Mouse (Mus musculus): ENCODE results near the gene Tm2d3. TPM values are rescaled to one million over a fixed set of nuclear protein-coding genes. Genes with fewer than 3 reads are reported as not detected.
A peak's percentile ranks its signal among the peaks of the same experiment; 100 is the strongest.

The Tm2d3 gene
- total and polyA plus RNA-seq, 2 experiments from 2014 or later, result 69.0 to 110 TPM

DNA sequence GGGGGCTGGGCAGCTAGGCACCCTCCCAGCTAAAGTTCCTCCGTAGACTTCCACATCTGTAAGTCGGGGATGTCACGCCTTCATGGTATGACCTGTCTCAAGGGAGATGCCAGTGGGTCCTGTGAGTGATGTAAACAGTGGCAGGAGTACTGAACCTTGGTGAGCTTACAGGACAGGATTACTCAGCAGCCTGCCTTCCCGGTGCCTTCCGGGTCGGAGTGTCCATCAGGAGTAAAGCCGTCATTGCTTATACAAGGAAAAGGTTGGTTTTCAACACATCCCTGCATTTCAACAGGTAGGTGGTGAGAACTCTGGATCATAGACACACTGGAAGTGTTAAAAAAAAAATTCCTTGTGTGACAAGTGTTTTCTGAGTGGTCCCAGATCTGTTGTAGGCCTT lies 11.1 kb downstream of the Tm2d3 start:
- H3K9ac ChIP-seq (replicated peaks; ENCODE audit: low read length), result no peak overlapping the region
- DNase-seq (ENCODE audit: low spot score) (no peak), ATAC-seq (no peak)
- H3K4me1 ChIP-seq (ENCODE audit: insufficient read depth, low read length), result 0 out of 2 replicates have a peak, but pooled peaks cover 4% of the 10 kb centered on the region
- H3K27ac ChIP-seq, result no peak overlapping the region
- H3K4me2 ChIP-seq (ENCODE audit: low read depth, low read length), result no peak overlapping the region
- H3K27me3 ChIP-seq (ENCODE audit: insufficient read depth, low read length), result no peaks in the 10 kb centered on the region
- H3K36me3 ChIP-seq (ENCODE audit: insufficient read depth, low read length), result peaks cover 47% of the 10 kb centered on the region
- H3K4me3 ChIP-seq (ENCODE audit: low read length), result no peak overlapping the region
- no peaks in the 10 kb centered on the region for H3K9me3 ChIP-seq (ENCODE audit: low read length)
- no peak for TF ChIP-seq CTCF (IDR thresholded peaks at IDR 0.05; ENCODE audit: low read depth)
- 90% methylated on average over 7 of the region's 7 CpGs for WGBS

GRCm38 (mm10) chr7:65704818-65705242 lies 13.9 kb downstream of the Tm2d3 start:
- H3K4me2 ChIP-seq (ENCODE audit: low read depth, low read length), result peak overlapping the region; percentile 46
- H3K27me3 ChIP-seq (ENCODE audit: insufficient read depth, low read length), result no peaks in the 10 kb centered on the region
- peak; percentile 100 for TF ChIP-seq CTCF (IDR thresholded peaks at IDR 0.05; ENCODE audit: low read depth)
- no peaks in the 10 kb centered on the region for H3K9me3 ChIP-seq (ENCODE audit: low read length)
- H3K27ac ChIP-seq, result no peak overlapping the region
- 14% methylated on average over 10 of the region's 10 CpGs for WGBS
- peaks cover 22% of the 10 kb centered on the region for H3K36me3 ChIP-seq (ENCODE audit: insufficient read depth, low read length)
- ATAC-seq (peak; percentile 68; the same call in 1 of the 2 replicates), DNase-seq (ENCODE audit: low spot score) (peak; percentile 92)
- H3K4me1 ChIP-seq (ENCODE audit: insufficient read depth, low read length), result 0 out of 2 replicates have a peak, but pooled peaks cover 4% of the 10 kb centered on the region
- H3K9ac ChIP-seq (replicated peaks; ENCODE audit: low read length), result no peak overlapping the region
- H3K4me3 ChIP-seq (ENCODE audit: low read length), result 0 out of 2 replicates have a peak overlapping the region, but pooled peaks have one; percentile 13

DNA sequence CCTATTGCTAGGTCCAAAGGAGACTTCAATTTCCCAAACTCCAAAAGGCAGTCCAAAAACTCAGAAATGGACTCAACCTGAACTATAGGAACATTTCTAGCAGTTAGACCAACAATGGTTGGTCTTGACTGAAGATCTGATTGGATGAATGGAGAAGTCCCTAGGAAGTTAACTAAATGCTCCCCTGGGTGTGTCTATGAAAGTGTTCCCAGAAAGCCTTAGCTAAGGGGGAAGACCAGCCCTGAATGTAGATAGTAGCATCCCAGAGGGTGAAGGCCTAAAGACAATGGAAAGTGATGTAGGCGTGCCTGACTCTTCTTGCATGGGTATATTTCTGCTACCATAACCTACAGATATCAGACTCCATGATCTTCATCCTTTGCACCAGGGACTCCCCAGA lies 17.5 kb downstream of the Tm2d3 start:
- Histone ChIP-seq H3K9ac (replicated peaks; ENCODE audit: low read length) (no peak overlapping the region), H3K9me3 (ENCODE audit: low read length) (no peaks in the 10 kb centered on the region), H3K4me2 (ENCODE audit: low read depth, low read length) (no peak overlapping the region), H3K27me3 (ENCODE audit: insufficient read depth, low read length) (no peaks in the 10 kb centered on the region), H3K36me3 (ENCODE audit: insufficient read depth, low read length) (no peaks in the 10 kb centered on the region), H3K27ac (no peak overlapping the region), H3K4me1 (ENCODE audit: insufficient read depth, low read length) (0 out of 2 replicates have a peak, but pooled peaks cover 4% of the 10 kb centered on the region), H3K4me3 (ENCODE audit: low read length) (no peak overlapping the region)
- DNase-seq (ENCODE audit: low spot score), result no peak
- WGBS, result 100% methylated on average over 1 of the region's 1 CpGs
- TF ChIP-seq CTCF (IDR thresholded peaks at IDR 0.05; ENCODE audit: low read depth), result no peak
- no peak for ATAC-seq

DNA sequence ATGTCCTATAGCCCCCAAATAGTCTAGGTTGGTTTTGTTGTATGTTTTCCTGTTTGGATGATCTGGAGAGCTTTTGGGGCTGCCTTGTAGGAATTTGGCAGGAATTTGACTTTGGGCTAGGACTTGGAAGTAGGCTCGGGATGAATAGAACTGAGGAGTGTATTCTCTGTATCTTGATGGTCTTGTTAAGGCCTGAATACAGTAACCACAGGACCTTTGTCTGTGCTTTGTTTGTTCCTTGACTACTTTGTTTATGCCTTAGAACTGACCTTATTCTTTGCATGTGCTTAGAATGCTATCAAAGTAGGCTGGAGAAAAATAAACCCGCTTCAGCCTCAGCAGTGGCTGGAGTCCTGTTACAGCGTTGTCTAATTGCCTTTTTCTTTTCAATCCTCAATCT lies 19.3 kb downstream of the Tm2d3 start:
- Histone ChIP-seq H3K36me3 (ENCODE audit: insufficient read depth, low read length) (no peaks in the 10 kb centered on the region), H3K9ac (replicated peaks; ENCODE audit: low read length) (no peak overlapping the region), H3K9me3 (ENCODE audit: low read length) (no peaks in the 10 kb centered on the region), H3K4me1 (ENCODE audit: insufficient read depth, low read length) (no peaks in the 10 kb centered on the region), H3K4me3 (ENCODE audit: low read length) (no peak overlapping the region), H3K27me3 (ENCODE audit: insufficient read depth, low read length) (no peaks in the 10 kb centered on the region), H3K27ac (no peak overlapping the region), H3K4me2 (ENCODE audit: low read depth, low read length) (no peak overlapping the region)
- ATAC-seq (no peak), DNase-seq (ENCODE audit: low spot score) (no peak)
- TF ChIP-seq CTCF (IDR thresholded peaks at IDR 0.05; ENCODE audit: low read depth), result no peak
- 71% methylated on average over 3 of the region's 3 CpGs for WGBS

DNA sequence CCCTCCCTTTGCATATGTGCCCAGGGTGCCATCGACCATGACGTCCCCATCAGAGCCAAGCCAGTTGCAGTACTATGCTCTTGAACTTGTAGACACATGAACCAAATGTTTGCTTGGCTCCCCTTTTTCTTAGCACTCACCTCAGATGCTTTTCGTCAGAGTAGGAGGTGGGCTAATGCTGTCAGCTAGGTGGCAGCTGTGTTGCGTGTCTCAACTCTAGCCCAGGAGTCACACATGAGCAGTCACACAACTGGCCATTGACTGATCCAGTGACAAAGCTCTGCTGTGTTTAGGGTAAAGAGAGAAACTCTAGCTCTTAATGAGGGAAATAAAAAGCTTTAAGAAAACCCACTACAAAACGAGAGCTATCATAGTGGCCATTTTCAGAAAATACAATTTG lies 22.8 kb downstream of the Tm2d3 start:
- Histone ChIP-seq H3K4me1 (ENCODE audit: insufficient read depth, low read length) (no peaks in the 10 kb centered on the region), H3K4me3 (ENCODE audit: low read length) (no peak overlapping the region), H3K27me3 (ENCODE audit: insufficient read depth, low read length) (no peaks in the 10 kb centered on the region), H3K36me3 (ENCODE audit: insufficient read depth, low read length) (no peaks in the 10 kb centered on the region), H3K9ac (replicated peaks; ENCODE audit: low read length) (no peak overlapping the region), H3K27ac (no peak overlapping the region), H3K4me2 (ENCODE audit: low read depth, low read length) (no peak overlapping the region), H3K9me3 (ENCODE audit: low read length) (no peaks in the 10 kb centered on the region)
- ATAC-seq, result peak; percentile 58; the same call in 1 of the 2 replicates
- DNase-seq (ENCODE audit: low spot score), result peak; percentile 32
- WGBS, result 68% methylated on average over 5 of the region's 5 CpGs
- TF ChIP-seq CTCF (IDR thresholded peaks at IDR 0.05; ENCODE audit: low read depth), result peak; percentile 54

- no peak overlapping the region for H3K27ac ChIP-seq
- H3K27me3 ChIP-seq (ENCODE audit: insufficient read depth, low read length), result no peaks in the 10 kb centered on the region
- no peak overlapping the region for H3K9ac ChIP-seq (replicated peaks; ENCODE audit: low read length)
- TF ChIP-seq CTCF (IDR thresholded peaks at IDR 0.05; ENCODE audit: low read depth), result no peak
- no peaks in the 10 kb centered on the region for H3K36me3 ChIP-seq (ENCODE audit: insufficient read depth, low read length)
- no peaks in the 10 kb centered on the region for H3K4me1 ChIP-seq (ENCODE audit: insufficient read depth, low read length)
- ATAC-seq, result no peak
- DNase-seq (ENCODE audit: low spot score), result no peak
- H3K4me3 ChIP-seq (ENCODE audit: low read length), result no peak overlapping the region
- H3K4me2 ChIP-seq (ENCODE audit: low read depth, low read length), result no peak overlapping the region
- 82% methylated on average over 4 of the region's 4 CpGs for WGBS
- H3K9me3 ChIP-seq (ENCODE audit: low read length), result no peaks in the 10 kb centered on the region
Observed at GRCm38 (mm10) chr7:65714304-65714703, 23.3 kb downstream of the Tm2d3 start.

GRCm38 (mm10) chr7:65734024-65734423 lies 43.1 kb downstream of the Tm2d3 start:
- H3K4me2 ChIP-seq (ENCODE audit: low read depth, low read length), result no peak overlapping the region
- H3K4me3 ChIP-seq (ENCODE audit: low read length), result no peak overlapping the region
- no peaks in the 10 kb centered on the region for H3K9me3 ChIP-seq (ENCODE audit: low read length)
- no peaks in the 10 kb centered on the region for H3K36me3 ChIP-seq (ENCODE audit: insufficient read depth, low read length)
- ATAC-seq, result no peak
- no peaks in the 10 kb centered on the region for H3K4me1 ChIP-seq (ENCODE audit: insufficient read depth, low read length)
- no peak overlapping the region for H3K27ac ChIP-seq
- peak; percentile 37 for DNase-seq (ENCODE audit: low spot score)
- H3K9ac ChIP-seq (replicated peaks; ENCODE audit: low read length), result no peak overlapping the region
- H3K27me3 ChIP-seq (ENCODE audit: insufficient read depth, low read length), result no peaks in the 10 kb centered on the region
- 81% methylated on average over 2 of the region's 2 CpGs for WGBS
- TF ChIP-seq CTCF (IDR thresholded peaks at IDR 0.05; ENCODE audit: low read depth), result peak; percentile 59

All from hindbrain, postnatal 0 days (tissue).